Mouse (Mus musculus): ENCODE measurements around the gene Cxcl12. TPM values are rescaled to one million over a fixed set of nuclear protein-coding genes. Genes with fewer than 3 reads are reported as not detected.

Cxcl12 gene
- total RNA-seq, 2 experiments from 2014 or later: 43.4 to 45.8 TPM

- Histone ChIP-seq H3K27ac (no peak overlapping the region), H3K4me3 (no peak overlapping the region)
- TF ChIP-seq CTCF (IDR thresholded peaks at IDR 0.05): no peak
- DNase-seq (ENCODE audit: extremely low spot score in 1 of 2, low spot score in 2 of 2): no peak
- intact Hi-C loops (cut with DNase I): loop anchor here (10.0 kb wide), 1 partner anchor 505 kb away; the partner anchor contains the start of gene Depp1
These were observed 8.3 kb upstream of the Cxcl12 start for GRCm38 (mm10) chr6:117159710-117160690.

GRCm38 (mm10) chr6:117163486-117163885, 4.8 kb upstream of the Cxcl12 start:
- no peak overlapping the region for H3K4me3 ChIP-seq
- no peak for TF ChIP-seq CTCF (IDR thresholded peaks at IDR 0.05)
- no peak overlapping the region for H3K27ac ChIP-seq
- DNase-seq (ENCODE audit: extremely low spot score in 1 of 2, low spot score in 2 of 2): no peak
- intact Hi-C loops (cut with DNase I): loop anchor here (10.0 kb wide), 1 partner anchor 509 kb away; the partner anchor contains the start of gene Depp1

- no peak overlapping the region for H3K4me3 ChIP-seq
These were observed 1.5 kb upstream of the Cxcl12 start for GRCm38 (mm10) chr6:117166581-117167425.

GRCm38 (mm10) chr6:117167426-117167730, 957 bp upstream of the Cxcl12 start:
- no peak for TF ChIP-seq CTCF (IDR thresholded peaks at IDR 0.05)
- H3K4me3 ChIP-seq: no peak overlapping the region
- intact Hi-C loops (cut with DNase I): loop anchor here (1.0 to 10.0 kb wide), 6 partner anchors 201 to 658 kb away; partner anchors contain the start of gene Depp1
- DNase-seq (ENCODE audit: extremely low spot score in 1 of 2, low spot score in 2 of 2): no peak
- H3K27ac ChIP-seq: no peak overlapping the region

More at GRCm38 (mm10) chr6:117166581-117167425, 1.5 kb upstream of the Cxcl12 start:
- peak; percentile 86 to 90 for DNase-seq (ENCODE audit: extremely low spot score in 1 of 2, low spot score in 2 of 2)
- TF ChIP-seq CTCF (IDR thresholded peaks at IDR 0.05): peak; percentile 74
- H3K27ac ChIP-seq: no peak overlapping the region
- intact Hi-C loops (cut with DNase I): loop anchor here (1.0 to 10.0 kb wide), 6 partner anchors 200 to 658 kb away; partner anchors contain the start of gene Depp1

- intact Hi-C loops (cut with DNase I): loop anchor here (5.0 to 10.0 kb wide), 4 partner anchors 402 to 588 kb away; partner anchors contain the start of gene Depp1
- no peak for DNase-seq (ENCODE audit: extremely low spot score in 1 of 2, low spot score in 2 of 2)
- H3K27ac ChIP-seq: peak overlapping the region; percentile 69
- peak overlapping the region; percentile 56 for H3K4me3 ChIP-seq
- no peak for TF ChIP-seq CTCF (IDR thresholded peaks at IDR 0.05)
These were observed 945 bp downstream of the Cxcl12 start for GRCm38 (mm10) chr6:117169051-117169909.

GRCm38 (mm10) chr6:117169910-117170747, 1.8 kb downstream of the Cxcl12 start:
- TF ChIP-seq CTCF (IDR thresholded peaks at IDR 0.05): no peak
- peak overlapping the region; percentile 56 for H3K4me3 ChIP-seq
- intact Hi-C loops (cut with DNase I): loop anchor here (5.0 to 10.0 kb wide), 5 partner anchors 255 to 587 kb away; partner anchors contain the start of gene Depp1
- H3K27ac ChIP-seq: no peak overlapping the region
- no peak for DNase-seq (ENCODE audit: extremely low spot score in 1 of 2, low spot score in 2 of 2)

GRCm38 (mm10) chr6:117172358-117172757, 4.0 kb downstream of the Cxcl12 start:
- TF ChIP-seq CTCF (IDR thresholded peaks at IDR 0.05): no peak
- Histone ChIP-seq H3K4me3 (no peak overlapping the region), H3K27ac (no peak overlapping the region)
- intact Hi-C loops (cut with DNase I): loop anchor here (10.0 kb wide), 1 partner anchor 252 kb away; no protein-coding TSS in a partner anchor
- no peak for DNase-seq (ENCODE audit: extremely low spot score in 1 of 2, low spot score in 2 of 2)

- intact Hi-C loops (cut with DNase I): loop anchor here (10.0 kb wide), 1 partner anchor 251 kb away; no protein-coding TSS in a partner anchor
These were observed 5.5 kb downstream of the Cxcl12 start for GRCm38 (mm10) chr6:117173876-117174275.

GRCm38 (mm10) chr6:117175113-117175793, 6.9 kb downstream of the Cxcl12 start:
- no peak for TF ChIP-seq CTCF (IDR thresholded peaks at IDR 0.05)
- intact Hi-C loops (cut with DNase I): loop anchor here (10.0 kb wide), 1 partner anchor 250 kb away; no protein-coding TSS in a partner anchor
- Histone ChIP-seq H3K4me3 (no peak overlapping the region), H3K27ac (no peak overlapping the region)
- no peak for DNase-seq (ENCODE audit: extremely low spot score in 1 of 2, low spot score in 2 of 2)

More at GRCm38 (mm10) chr6:117173876-117174275, 5.5 kb downstream of the Cxcl12 start:
- peak; percentile 66 to 85 for DNase-seq (ENCODE audit: extremely low spot score in 1 of 2, low spot score in 2 of 2)
- Histone ChIP-seq H3K4me3 (no peak overlapping the region), H3K27ac (no peak overlapping the region)
- TF ChIP-seq CTCF (IDR thresholded peaks at IDR 0.05): peak; percentile 97
